Mouse (Mus musculus): ENCODE measurements at regions not wholly inside any gene's neighbourhood (a gene's known extent, or its start where the extent isn't known, plus 50 kb on each side); places are given as distances from the start of the nearest gene placed in this dataset.

- no peak for TF ChIP-seq CTCF (IDR thresholded peaks at IDR 0.05)
- no peak for TF ChIP-seq EP300 (IDR thresholded peaks at IDR 0.05)
Observed at GRCm38 (mm10) chr1:81967746-81968295, 265.1 kb upstream of the Gm9747 start.

Measured in lung, postnatal 0 days (tissue).